Mouse (Mus musculus): Measurements from ENCODE around the gene Gm5795.
"Not testable (repeated sequence)": the region's sequence is repeated elsewhere in the genome, so short reads cannot be mapped to it uniquely, and the experiment has no call there.

Gene Gm5795

DNA sequence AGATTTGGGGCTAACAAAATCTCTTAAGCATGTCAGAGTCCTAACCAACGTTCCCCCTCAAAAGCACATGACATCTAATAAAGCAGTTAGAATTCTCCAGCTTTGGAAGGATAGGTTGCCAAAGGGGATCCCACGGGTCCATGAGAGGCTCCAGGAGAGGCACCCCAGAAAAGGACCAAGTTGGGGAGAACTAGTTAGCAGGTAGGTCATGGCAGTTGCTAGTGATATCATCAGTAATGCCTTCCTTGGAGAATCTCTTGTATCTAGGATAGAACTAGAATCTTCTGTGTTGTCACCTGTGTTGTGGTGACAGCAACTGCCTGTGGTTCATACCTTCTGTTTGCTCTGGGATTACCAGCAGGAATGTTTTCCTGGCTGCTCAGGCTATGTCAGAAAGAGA, at the start of gene Gm5795:
Gm5795 (plus strand) TSS at position 301 of the 400 bp plus-strand sequence.
- DNase-seq (ENCODE audit: low spot score in 2 of 2) = not testable (repeated sequence)

DNA sequence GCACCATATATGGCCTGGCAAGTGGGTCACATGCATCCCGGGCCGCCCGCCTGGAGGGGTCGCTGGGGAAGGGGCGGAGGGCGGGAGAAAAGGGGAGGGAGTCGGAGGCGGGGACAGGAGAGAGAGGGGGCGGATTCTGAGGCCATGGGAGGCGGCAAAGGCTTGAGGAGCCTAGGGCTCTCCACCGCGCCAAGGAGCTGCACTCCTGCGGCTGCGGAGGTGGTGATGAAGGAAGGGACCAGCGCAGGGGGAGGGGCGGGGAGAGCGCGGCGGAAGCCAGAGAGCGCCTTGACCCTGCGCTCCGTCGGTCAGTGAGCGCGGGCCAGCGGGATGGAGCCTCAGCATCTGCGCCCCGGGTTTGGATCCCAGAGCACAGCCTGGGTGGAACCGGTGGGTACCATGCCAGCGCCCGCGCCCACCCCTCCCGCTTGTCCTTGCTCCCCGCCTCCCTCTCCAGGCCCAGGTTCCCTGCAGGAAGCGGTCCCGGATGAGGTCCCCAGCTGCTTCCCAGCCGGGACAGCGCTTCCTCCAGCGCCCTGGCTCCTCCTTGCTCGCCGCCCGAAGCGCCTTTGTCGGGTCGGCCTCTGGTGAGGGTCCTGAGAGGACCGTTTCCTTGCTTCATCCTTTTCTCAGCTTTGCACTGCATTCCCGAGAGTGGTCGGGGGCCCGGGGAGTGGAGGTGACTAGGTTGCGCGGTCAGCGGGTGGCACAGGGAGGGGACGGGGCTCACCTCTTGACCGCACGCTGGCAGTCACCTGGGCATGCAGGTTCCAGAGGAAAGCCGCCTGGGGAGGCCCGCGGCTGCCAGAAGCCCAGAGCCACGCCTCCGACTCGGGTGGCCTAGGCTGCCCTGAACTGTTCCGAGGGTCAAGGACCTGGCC, 20.5 kb downstream of the Gm5795 start, which contains the start of gene D830030K20Rik:
D830030K20Rik (plus strand) TSS at position 217 of the 881 bp plus-strand sequence.
- DNase-seq (ENCODE audit: low spot score in 2 of 2) = peak in 1 of 2 experiments; percentile 0

DNA sequence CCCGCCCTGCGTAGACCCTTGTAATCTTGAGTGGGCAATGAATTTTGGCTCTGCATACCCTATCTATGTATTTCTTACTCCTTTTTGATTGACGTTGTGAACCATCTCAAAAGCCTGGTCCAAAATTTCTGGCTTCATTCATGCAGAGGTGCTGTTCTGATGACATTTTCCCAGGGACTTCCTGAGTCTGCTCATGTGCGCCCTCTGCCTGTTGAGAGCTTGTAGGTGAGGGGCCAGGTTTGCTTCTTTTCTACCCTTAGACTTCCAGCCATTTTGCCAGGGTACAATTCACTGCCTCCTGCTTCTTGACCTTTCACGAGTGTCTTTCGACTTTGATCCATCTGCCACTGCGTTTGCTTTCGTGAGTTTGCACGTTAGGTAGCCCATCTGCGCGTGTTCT, 21.3 kb downstream of the Gm5795 start:
- not testable (repeated sequence) for DNase-seq (ENCODE audit: low spot score in 2 of 2)
